Mouse (Mus musculus) gastrocnemius, adult 8-10 months (tissue): ENCODE results near the gene Sncb. TPM values are rescaled to one million over a fixed set of nuclear protein-coding genes. Genes with fewer than 3 reads are reported as not detected.

ENCODE experiments used
- DNase-seq, 2 experiments: peaks; one replicate each; pipeline ENCODE4 v3.0.0; 2022; ENCODE audit warnings: low spot score in 2 of 2
- total RNA-seq, 4 experiments: library from RNA; stranded (reverse); gene quantifications; 2 replicates each; pipeline ENCODE4 v1.2.4; 2022

Gene Sncb
- total RNA-seq, 4 experiments from 2014 or later = 0.24 TPM; not detected in 3

GRCm38 (mm10) chr13:54783235-54783634 lies 16.8 kb upstream of the Sncb start:
- no peak for DNase-seq

- no peak for DNase-seq
These were observed 14.7 kb upstream of the Sncb start for GRCm38 (mm10) chr13:54781086-54781485.

GRCm38 (mm10) chr13:54780592-54780991 lies 14.2 kb upstream of the Sncb start:
- peak in 1 of 2 experiments; percentile 42 for DNase-seq

GRCm38 (mm10) chr13:54767012-54767411 lies 617 bp upstream of the Sncb start:
- DNase-seq = no peak

- no peak for DNase-seq
These were observed 859 bp downstream of the Sncb start for GRCm38 (mm10) chr13:54765281-54766191.

GRCm38 (mm10) chr13:54760906-54761305 lies 5.5 kb downstream of the Sncb start:
- no peak for DNase-seq

- peak; percentile 20 to 27 for DNase-seq
These were observed 6.1 kb downstream of the Sncb start for GRCm38 (mm10) chr13:54760164-54760795.

GRCm38 (mm10) chr13:54759496-54759895 lies 6.9 kb downstream of the Sncb start:
- no peak for DNase-seq

- no peak for DNase-seq
These were observed 7.5 kb downstream of the Sncb start for GRCm38 (mm10) chr13:54758756-54759470.

GRCm38 (mm10) chr13:54758045-54758755 lies 8.2 kb downstream of the Sncb start:
- DNase-seq = peak; percentile 57 to 69

GRCm38 (mm10) chr13:54757093-54757830 lies 9.1 kb downstream of the Sncb start:
- DNase-seq = no peak

- no peak for DNase-seq
These were observed 10.2 kb downstream of the Sncb start for GRCm38 (mm10) chr13:54756156-54756712.

GRCm38 (mm10) chr13:54755201-54755830 lies 11.1 kb downstream of the Sncb start:
- no peak for DNase-seq

GRCm38 (mm10) chr13:54754169-54755080 lies 12.0 kb downstream of the Sncb start:
- no peak for DNase-seq

- DNase-seq = no peak
These were observed 12.7 kb downstream of the Sncb start for GRCm38 (mm10) chr13:54753733-54754132.

GRCm38 (mm10) chr13:54752656-54753055 lies 13.7 kb downstream of the Sncb start:
- DNase-seq = no peak

GRCm38 (mm10) chr13:54750699-54751098 lies 15.7 kb downstream of the Sncb start:
- no peak for DNase-seq

GRCm38 (mm10) chr13:54749864-54750411 lies 16.5 kb downstream of the Sncb start, which contains the start of gene Gprin1:
Gene Gprin1 (minus strand): TSS chr13:54749874.
- DNase-seq = no peak
